Mouse (Mus musculus) left cerebral cortex, adult 18-20 months (tissue): Measurements from ENCODE around the gene Kif13a. TPM values are rescaled to one million over a fixed set of nuclear protein-coding genes. Genes with fewer than 3 reads are reported as not detected.

ENCODE experiments used
- DNase-seq, 2 experiments: peaks; one replicate each; pipeline ENCODE4 v3.0.0; 2021 to 2022; ENCODE audit warnings: low spot score in 2 of 2, mixed read lengths in 1 of 2
- total RNA-seq, 2 experiments: library from RNA; stranded (reverse); gene quantifications; 2 replicates each; pipeline ENCODE4 v1.2.3; 2021

The Kif13a gene
- total RNA-seq, 2 experiments from 2014 or later = 20.2 to 24.2 TPM

DNA sequence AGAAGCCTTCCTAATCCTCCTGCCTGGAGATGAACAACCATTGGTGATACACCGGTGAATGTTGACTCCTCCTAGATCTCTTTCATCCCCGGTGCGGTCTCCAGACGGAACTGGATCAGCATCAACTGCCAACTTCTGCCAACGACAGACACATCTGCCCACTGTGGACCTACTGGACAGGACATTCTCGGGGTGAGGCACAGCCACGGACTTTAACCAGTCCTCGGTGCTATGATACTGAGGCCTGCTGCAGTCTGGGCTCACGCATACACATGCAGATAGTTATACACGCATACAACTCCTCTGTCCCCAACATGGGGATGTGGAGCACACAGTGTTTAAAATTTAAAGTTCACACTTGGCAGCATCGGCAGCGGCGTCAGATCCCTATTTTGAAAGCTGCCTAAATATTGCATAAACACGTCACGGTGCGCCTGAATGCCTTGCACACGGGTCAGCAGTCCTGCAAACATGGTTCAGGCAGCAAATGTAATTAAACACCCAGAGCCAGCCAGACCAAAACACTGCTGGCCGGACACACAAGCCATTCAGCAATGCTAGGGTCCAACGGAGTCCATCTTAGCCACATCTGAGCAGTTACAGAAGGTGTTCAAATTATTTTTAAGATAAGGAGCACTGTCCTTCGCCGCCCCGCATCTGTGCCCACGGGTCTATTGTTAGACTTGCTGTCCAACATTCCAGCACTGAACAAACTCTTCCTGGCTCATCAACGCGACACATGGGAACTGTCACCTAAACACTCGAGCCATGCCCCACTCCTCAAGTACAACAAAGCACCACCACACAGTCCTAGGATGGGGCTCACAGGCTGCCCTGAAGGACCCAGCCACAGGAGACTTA, 44.5 kb downstream of the Kif13a start:
- DNase-seq = no peak

GRCm38 (mm10) chr13:46883976-46884375, 45.7 kb downstream of the Kif13a start:
- DNase-seq = no peak

DNA sequence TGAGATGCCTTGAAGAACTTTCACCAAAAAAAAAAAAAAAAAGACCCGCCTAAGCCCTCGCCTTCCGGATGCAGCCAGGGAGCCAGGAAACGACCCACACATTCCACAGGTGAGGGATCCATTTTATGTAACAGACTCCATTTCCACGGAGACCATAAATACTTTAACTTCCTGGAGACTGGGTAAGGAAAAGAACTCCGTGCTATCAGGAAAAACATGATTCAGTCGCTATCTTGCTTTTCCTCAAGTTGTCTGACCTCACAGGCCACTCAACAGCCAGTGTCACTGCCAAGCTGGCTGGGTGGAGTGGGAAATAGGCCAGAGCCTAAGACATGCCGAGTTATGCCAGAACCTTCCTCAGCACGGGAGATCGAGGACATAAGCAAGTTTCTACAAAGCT, 46.3 kb downstream of the Kif13a start:
- DNase-seq = no peak

GRCm38 (mm10) chr13:46880736-46881135, 48.9 kb downstream of the Kif13a start:
- DNase-seq = no peak

- DNase-seq = no peak
These were observed 49.4 kb downstream of the Kif13a start for GRCm38 (mm10) chr13:46880243-46880642.

DNA sequence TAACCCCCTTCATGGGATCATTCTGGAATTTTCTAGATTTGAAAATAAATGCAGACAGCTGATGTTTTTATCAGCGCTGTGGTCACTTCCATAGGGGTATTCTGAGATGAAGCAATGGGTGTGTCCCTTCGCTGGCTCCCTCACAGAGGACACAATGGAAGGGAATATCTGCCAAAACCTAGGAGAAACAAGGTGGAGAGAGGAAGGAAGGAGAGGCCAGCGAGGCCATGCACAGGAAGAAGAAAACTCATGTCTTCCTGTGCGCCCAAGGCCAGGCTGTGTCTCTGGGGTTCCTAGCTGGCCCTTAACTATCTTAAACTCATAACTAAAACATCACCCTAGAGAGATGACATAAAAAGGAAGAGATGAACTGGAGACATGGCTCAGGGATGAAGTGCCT, 52.6 kb downstream of the Kif13a start:
- no peak for DNase-seq

DNA sequence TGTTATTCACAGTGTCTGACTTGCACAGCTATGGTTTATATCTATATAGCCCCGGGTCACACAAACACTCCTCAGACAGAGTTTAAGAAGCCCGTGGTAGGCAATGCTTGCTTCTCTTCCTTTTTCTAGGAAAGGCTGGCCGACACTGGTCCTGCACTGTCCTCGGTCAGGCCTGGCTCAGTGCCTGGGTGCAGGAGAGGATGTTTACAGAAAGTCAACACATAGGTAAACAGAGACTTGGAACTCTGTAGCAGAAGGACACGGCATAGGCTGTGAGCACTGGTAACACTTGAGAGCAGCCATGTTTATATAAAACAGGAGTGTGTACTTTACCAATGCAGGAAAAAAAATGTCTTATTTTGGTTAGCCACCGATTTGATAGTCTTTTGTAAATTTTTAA, 54.3 kb downstream of the Kif13a start:
- DNase-seq = no peak

GRCm38 (mm10) chr13:46872732-46873131, 56.9 kb downstream of the Kif13a start:
- DNase-seq = no peak

DNA sequence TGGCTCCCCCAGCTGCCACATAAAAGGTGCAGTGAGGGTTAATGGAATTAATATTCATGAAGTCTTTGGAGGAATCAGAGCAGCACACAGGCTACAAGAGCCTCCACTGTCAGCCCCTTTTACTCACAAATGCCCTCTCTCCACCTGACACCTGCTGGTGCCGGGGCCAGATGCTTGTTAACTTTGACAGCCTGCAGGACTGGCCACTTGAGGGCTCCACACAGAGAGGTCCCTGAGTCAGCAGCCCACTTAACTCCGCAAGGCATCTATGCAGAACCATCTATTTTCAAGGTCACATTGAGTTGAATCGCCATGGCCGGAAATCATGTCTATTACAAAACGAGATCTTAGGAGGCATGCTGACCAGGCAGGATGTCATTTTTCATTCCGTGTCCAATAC, 57.5 kb downstream of the Kif13a start:
- no peak for DNase-seq

DNA sequence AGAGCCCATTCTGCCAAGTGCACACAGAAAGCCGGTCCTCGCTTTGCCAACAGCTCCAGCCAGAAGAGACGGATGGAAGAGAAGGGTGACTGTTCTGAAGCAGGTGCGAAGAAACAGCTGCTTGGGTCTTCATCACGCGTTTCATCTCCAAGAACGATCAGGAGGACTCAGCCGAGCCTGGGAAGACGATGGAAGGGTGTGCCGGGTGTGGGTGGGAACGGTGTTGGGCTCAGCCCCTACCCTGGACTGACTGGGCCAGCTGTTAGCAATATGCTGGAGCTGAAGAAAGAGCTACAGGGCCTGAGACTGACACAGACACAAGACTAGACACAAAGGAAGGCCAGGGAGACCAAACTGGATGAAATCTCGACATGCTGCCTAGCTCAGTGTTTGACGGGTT, 60.2 kb downstream of the Kif13a start:
- DNase-seq = no peak

DNA sequence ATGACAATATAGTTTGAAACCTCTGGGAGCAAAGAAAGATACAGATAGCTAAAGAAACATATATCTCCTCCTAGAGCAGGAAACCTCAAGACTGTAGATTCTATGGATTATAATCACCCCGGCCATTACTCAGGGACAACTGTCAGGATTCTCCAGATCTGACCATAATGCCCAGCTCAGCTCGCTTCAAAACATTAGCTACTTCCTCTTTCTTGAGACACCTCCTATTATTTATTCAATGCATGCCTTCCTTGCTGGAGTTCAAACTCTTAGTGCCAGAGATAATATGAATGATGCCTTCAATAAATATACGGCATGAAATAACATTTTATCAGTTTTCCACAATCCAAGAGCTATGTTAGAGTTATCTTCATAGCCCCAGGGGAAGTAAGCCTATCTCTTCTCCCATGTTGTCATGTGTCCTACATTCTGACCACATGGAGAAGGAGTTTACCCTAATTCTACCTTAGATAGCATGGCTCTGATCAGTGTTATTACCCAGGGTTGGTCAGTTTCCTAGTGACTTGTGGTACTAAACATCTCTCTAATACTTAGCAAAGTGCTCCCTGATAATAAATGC, 66.4 kb downstream of the Kif13a start:
- no peak for DNase-seq

DNA sequence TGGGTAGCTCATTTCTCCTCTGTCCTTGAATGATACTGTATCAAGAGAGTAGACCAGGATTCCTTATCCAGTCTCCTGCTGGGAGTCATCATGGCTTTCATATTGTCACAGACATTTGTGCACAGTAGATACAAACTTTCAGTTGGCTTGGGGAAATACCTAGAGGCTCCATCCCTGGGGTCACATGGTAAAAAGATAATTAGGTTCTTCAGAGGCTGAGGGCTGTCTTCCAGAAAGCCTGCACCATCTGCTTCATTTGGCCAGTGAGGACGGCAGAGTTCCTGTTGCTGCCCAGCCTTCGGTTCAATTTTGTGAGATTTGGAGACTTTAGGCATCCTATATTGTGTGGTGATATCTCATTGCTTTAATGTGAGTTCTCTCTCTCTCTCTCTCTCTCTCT, 69.8 kb downstream of the Kif13a start:
- no peak for DNase-seq

DNA sequence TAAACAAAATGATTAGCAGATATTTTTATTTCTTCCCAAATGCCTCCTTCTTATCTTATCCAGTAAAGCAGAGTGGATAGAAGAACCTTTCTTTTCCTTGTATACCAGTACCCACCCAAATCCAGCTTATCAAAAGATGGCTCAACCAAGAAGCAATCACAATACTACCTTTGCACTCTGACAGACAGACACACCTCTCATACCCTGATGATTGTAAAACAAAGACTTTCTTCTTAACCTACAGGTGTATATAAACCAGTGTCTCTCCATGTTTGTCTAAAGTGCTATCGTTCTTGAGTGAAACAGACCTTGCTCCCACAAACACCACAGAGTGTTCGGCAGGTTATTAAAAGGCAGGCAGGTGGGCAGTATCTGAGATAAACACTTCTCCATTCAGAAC, 70.5 kb downstream of the Kif13a start:
- DNase-seq = no peak

DNA sequence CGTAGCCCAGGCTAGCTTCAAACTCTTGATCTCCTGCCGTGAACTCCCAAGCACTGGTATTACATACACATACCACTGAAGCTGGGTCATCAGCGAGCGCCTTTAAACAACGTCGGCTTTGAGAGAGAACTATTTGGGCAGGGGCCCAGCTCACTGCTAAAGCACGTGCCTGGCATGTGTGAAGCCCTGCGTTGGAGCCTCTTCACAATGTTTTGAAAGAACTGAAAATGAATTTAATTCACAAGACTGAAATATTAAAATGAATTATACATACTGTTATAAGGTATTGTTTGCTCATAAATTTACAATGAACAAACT, 70.9 kb downstream of the Kif13a start:
- DNase-seq = no peak

GRCm38 (mm10) chr13:46858143-46858834, 71.4 kb downstream of the Kif13a start:
- DNase-seq = no peak

DNA sequence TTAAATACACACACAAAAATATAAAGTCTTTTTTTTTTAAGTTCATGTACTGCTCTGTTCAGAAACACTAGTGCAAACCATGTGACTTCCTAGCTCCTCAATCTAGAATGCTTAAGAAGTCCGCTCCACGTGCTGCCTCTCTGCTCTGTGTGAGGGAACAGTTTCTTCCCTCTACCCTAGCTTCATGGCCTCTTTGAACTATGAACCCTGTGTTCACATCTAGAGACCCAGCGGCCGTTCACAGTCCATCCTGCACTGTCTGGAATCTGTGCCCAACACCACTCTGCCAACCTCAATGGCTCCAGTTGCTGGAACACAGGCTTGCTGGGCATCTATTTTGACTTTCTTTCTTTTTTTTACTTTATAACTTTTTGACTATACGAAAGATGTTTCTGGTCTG, 75.2 kb downstream of the Kif13a start:
- no peak for DNase-seq

DNA sequence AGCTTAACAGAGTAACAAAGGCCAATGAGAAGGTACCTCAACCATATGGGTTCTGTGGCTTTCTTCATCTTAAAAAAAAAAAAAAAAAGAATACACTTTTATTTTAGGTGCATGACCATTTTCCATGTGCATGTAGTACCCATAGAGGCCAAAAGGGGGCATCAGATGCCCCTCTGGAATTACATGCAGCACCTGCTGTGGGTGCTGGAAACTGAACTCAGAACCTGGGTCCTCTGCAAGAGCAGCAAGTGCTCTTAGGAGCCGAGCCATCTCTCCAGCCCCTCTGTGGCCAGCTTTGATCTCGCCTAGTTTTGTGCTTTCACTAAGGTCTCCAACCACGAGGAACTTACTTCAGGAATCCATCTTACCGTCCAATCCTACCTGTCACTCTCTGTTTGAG, 77.2 kb downstream of the Kif13a start:
- DNase-seq = no peak

DNA sequence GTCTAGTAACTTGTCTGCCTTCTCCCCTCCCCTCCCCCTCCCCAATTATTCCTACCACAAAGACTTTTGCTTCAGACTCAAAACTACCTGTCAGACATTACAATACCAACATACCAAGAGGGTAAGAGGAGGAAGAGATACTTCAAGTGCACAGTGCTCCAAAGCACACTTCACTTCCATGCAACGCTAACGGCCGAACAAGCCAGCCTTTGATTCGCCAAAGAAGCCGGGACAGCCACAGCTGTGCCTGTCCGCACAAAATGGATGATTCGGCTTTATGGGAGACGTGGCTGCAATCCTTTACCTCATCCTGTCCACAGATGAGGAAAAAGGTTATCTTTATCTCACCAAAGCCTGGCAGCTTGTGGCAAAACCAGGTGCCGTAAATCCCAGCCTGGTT, 84.2 kb downstream of the Kif13a start:
- DNase-seq = no peak

DNA sequence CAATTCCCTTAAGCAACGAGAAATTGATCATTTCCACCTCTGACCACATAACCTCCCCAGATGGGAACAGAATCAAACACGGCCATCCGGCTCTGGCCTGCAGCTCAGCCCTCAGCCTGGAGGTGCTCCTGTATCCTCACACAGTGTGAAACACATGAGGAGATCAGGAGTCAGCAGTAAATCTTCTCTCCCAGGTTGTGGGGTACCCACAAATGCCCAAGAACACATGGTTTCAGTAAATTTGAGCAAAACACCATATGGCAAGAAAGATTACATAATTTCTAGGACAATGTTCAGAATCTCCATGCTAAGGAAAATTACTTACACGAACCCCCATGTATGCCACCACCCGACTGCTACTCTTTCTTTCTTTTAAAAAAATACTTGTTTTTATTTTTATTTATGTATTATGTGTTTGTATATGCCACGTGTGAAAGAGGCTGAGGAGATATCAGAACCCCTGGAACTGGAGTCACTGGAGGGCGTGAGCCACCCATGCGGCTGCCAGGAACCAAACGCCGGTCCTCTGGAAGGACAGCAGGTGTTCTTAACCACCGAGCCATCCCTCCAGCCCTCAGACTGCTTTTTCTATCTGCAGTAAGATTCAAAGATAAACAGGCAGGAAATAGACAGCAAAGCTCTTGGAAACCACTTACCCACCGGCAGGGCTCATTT, 85.0 kb downstream of the Kif13a start:
- peak in 1 of 2 experiments; percentile 21 for DNase-seq

GRCm38 (mm10) chr13:46843646-46844045, 86.0 kb downstream of the Kif13a start:
- no peak for DNase-seq

- no peak for DNase-seq
These were observed 87.5 kb downstream of the Kif13a start for GRCm38 (mm10) chr13:46842185-46842584.

DNA sequence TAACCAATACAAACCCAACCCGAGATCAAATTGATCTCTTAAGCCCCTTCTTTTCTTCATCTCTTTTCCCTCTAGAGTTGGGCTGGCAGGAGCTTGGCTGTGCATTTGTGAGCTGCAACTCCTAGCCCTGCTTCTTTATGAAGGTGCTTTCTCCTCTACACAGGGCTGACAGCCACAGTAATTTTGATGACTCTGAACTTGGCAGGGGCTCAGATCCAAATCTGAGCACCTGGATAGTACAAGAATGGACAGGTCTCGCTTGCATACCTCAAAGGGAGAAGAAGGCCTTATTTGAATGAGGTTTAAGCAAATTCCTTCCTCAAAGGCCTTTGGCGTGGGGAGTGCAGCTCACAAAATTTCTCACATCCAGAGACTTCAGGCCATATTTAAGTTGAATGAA, 88.0 kb downstream of the Kif13a start:
- no peak for DNase-seq
